Mouse (Mus musculus) midbrain, embryonic 13.5 days (tissue): ENCODE data around the gene AF067063. TPM values are rescaled to one million over a fixed set of nuclear protein-coding genes. Genes with fewer than 3 reads are reported as not detected.

ENCODE experiments used
- ATAC-seq: fragments of 200-750 bp; cut with Nextera tagmentation; 2 replicates; pipeline ENCODE4 v1.8.0; 2017; ENCODE audit warnings: mild to moderate bottlenecking, moderate TSS enrichment, moderate library complexity
- H3K27ac ChIP-seq: fragments of 300-500 bp; sonication (generic); 2 replicates; pipeline ENCODE4 v1.5.1; 2015; ENCODE audit warnings: inconsistent platforms, mild to moderate bottlenecking, moderate library complexity
- H3K27me3 ChIP-seq: fragments of 300-500 bp; sonication (generic); 2 replicates; pipeline ENCODE4 v1.6.1; 2015; ENCODE audit warnings: mild to moderate bottlenecking, inconsistent platforms
- H3K36me3 ChIP-seq: fragments of 300-500 bp; sonication (generic); 2 replicates; pipeline ENCODE4 v1.6.1; 2015; ENCODE audit warnings: mild to moderate bottlenecking, inconsistent platforms
- H3K4me1 ChIP-seq: fragments of 300-500 bp; sonication (generic); replicated peaks from 2 replicates; pipeline ENCODE4 v1.6.1; 2015; ENCODE audit warnings: inconsistent platforms
- H3K4me2 ChIP-seq: fragments of 300-500 bp; sonication (generic); replicated peaks from 2 replicates; pipeline ENCODE4 v1.6.1; 2015; ENCODE audit warnings: moderate library complexity, mild to moderate bottlenecking, inconsistent platforms
- H3K4me3 ChIP-seq: fragments of 300-500 bp; sonication (generic); replicated peaks from 2 replicates; pipeline ENCODE4 v1.5.1; 2015; ENCODE audit warnings: mild to moderate bottlenecking, inconsistent platforms
- H3K9ac ChIP-seq: fragments of 300-500 bp; sonication (generic); replicated peaks from 2 replicates; pipeline ENCODE4 v1.6.1; 2015; ENCODE audit warnings: mild to moderate bottlenecking, inconsistent platforms
- H3K9me3 ChIP-seq: fragments of 300-500 bp; sonication (generic); 2 replicates; pipeline ENCODE4 v1.6.1; 2016; ENCODE audit warnings: mild to moderate bottlenecking, inconsistent platforms
- WGBS: fragments of 180-500 bp; shearing (Covaris S2); methylation state at CpG from one replicate; pipeline ENCODE4 v1.1.7; 2015; 5-methylcytosine and 5-hydroxymethylcytosine counted together
- polyA plus RNA-seq: library from polyadenylated mRNA; unstranded; fragments of >200 nt; fragmentation: Nextera tagmentation; extraction: Ambion mirVana; gene quantifications from 2 replicates; pipeline ENCODE4 v1.2.1, GENCODE M21; 2015

Gene AF067063
- polyA plus RNA-seq, 1 experiment from 2014 or later, result not detected

DNA sequence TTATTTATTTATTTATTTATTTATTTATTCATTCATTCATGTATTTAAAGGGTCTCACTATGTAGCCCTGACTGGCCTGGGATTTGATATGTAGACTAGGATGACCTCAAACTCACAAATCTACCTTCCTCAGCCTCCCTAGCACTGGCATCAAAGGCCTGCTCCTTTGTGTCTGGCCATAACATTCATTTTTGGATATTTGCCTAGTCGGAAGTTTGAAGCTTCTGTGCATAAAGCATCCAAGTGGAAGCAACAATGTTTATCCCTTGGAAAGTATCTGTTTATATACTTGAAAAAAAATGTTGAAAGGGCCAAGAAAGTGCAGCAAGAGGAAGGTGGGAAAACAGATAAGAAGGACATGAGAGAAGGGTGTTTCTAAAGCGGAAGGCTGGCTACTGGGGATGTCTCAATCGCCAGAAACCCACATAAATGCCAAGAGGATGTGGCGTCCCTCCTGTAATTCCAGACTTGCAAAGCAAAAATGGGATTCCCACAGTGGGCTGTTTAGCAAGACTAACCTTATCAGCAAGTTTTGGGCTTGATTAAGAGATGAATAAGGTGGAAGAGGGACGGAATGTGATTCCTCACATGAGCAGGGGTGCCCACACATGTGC, 37.1 kb downstream of the AF067063 start:
- H3K9ac ChIP-seq, result no peak overlapping the region
- no peak overlapping the region for H3K4me2 ChIP-seq
- H3K4me3 ChIP-seq, result no peak overlapping the region
- H3K27me3 ChIP-seq, result no peaks in the 10 kb centered on the region
- no peak overlapping the region for H3K27ac ChIP-seq
- WGBS, result 91% methylated on average over 5 of the region's 5 CpGs
- H3K36me3 ChIP-seq, result peaks cover 7% of the 10 kb centered on the region; the same call in 1 of the 2 replicates
- no peak for ATAC-seq
- no peaks in the 10 kb centered on the region for H3K9me3 ChIP-seq
- peaks cover 20% of the 10 kb centered on the region for H3K4me1 ChIP-seq

- H3K9me3 ChIP-seq, result no peaks in the 10 kb centered on the region
- H3K4me2 ChIP-seq, result peak overlapping the region; percentile 67
- peak; percentile 18; the same call in 1 of the 2 replicates for ATAC-seq
- 5% methylated on average over 18 of the region's 18 CpGs for WGBS
- H3K36me3 ChIP-seq, result peaks cover 16% of the 10 kb centered on the region
- peak overlapping the region; percentile 96 for H3K27ac ChIP-seq
- peak overlapping the region; percentile 83 for H3K4me3 ChIP-seq
- peak overlapping the region; percentile 94 for H3K9ac ChIP-seq
- H3K27me3 ChIP-seq, result no peaks in the 10 kb centered on the region
- H3K4me1 ChIP-seq, result peaks cover 24% of the 10 kb centered on the region
Measured at GRCm38 (mm10) chr13:119791580-119792135, 38.4 kb downstream of the AF067063 start.

DNA sequence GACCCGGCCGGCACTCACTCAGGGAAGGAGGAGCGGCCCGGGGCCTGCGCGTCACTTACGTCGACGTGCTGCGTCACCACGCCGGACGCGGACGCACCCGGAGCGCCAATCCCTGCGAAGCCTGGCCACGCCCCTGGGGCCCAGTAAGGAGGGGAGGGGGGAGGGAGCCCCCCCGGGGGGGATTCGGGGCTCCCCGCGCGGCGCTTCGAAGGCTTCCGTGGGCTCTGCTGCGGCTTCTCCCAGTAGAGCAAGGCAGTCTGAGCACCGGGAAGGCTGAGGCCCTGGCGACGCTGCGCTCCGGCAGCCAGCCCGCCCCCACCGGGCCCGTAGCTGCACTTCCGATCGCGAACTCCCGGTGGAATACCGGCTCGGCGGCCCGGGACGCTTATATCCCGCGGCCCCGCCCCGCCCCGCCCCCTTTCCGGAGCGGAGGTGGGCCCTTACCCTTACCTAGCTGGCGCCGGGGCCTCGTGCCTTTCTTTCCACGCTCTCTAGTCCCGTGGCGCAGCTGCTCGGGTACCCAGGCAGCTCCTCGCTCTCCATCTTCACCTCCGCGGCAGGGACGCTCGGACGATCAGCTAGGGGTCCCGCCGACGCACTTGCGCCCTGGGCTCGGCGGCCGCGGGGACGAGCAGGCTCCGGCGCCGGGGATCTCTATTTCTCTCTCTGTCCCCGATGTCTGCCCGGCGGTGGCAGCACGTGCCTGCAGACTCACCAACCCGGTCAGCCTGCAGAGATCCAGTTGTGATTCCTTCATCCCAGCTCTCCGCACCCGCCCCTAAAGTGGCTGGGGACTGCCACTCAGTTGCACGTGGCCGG, 39.0 kb downstream of the AF067063 start, which contains the start of gene Zfp131:
TSS of gene Zfp131 (minus strand) at position 129 of the 819 bp plus-strand sequence.
- peaks cover 20% of the 10 kb centered on the region for H3K36me3 ChIP-seq
- peak within 1 kb of the TSS; percentile 83 for H3K4me3 ChIP-seq
- H3K4me1 ChIP-seq, result peaks cover 28% of the 10 kb centered on the region
- H3K27me3 ChIP-seq, result no peaks in the 10 kb centered on the region
- under 1% methylated on average over 52 of the region's 86 CpGs for WGBS
- H3K9me3 ChIP-seq, result no peaks in the 10 kb centered on the region
- H3K27ac ChIP-seq, result peak within 1 kb of the TSS; percentile 96
- H3K9ac ChIP-seq, result peak within 1 kb of the TSS; percentile 94
- peak within 1 kb of the TSS; percentile 67 for H3K4me2 ChIP-seq
- peak; percentile 95 for ATAC-seq

- WGBS, result under 1% methylated on average over 51 of the region's 66 CpGs
- Histone ChIP-seq H3K4me2 (peak overlapping the region; percentile 56), H3K27ac (peak overlapping the region; percentile 96), H3K9me3 (no peaks in the 10 kb centered on the region), H3K4me1 (peaks cover 29% of the 10 kb centered on the region), H3K4me3 (peak overlapping the region; percentile 83), H3K9ac (peak overlapping the region; percentile 94), H3K36me3 (peaks cover 27% of the 10 kb centered on the region), H3K27me3 (no peaks in the 10 kb centered on the region)
- peak; percentile 79 for ATAC-seq
Measured at GRCm38 (mm10) chr13:119789851-119790717, 39.9 kb downstream of the AF067063 start.

DNA sequence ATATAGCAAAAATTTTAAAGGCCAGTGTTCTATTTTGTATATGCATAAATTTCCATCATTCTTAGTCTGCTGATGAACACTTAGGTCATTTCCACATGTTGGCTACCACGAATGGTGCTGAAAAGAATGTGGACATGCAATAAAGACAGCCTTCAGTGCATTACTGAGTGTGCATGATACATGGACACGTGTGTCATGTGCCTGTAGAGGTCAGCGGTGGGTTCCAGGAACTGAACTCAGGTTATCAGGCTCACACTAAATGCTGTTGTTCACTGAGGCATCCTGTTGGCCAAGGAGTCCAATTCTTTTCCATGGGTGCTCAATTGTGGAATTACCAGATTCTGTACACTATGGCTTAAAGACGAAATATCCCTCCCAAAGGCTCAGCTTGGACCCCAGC, 46.4 kb downstream of the AF067063 start:
- Histone ChIP-seq H3K4me2 (no peak overlapping the region), H3K36me3 (peaks cover 77% of the 10 kb centered on the region), H3K4me3 (no peak overlapping the region), H3K27me3 (no peaks in the 10 kb centered on the region), H3K9ac (no peak overlapping the region), H3K9me3 (no peaks in the 10 kb centered on the region), H3K4me1 (peaks cover 12% of the 10 kb centered on the region), H3K27ac (no peak overlapping the region)
- ATAC-seq, result no peak
- WGBS, result 88% methylated on average over 4 of the region's 4 CpGs

Other genes with a start within 250 kb of the AF067063 start
- 0.13 and 0.57 TPM in 2 replicates for gene Ccl28, start 206.4 kb downstream of the AF067063 start, polyA plus RNA-seq
- gene Hmgcs1, start 139.8 kb downstream of the AF067063 start, polyA plus RNA-seq, result 455 and 504 TPM in 2 replicates
- gene Nim1k, start 74.3 kb downstream of the AF067063 start, polyA plus RNA-seq, result 2.9 and 3.1 TPM in 2 replicates
- 42.8 and 43.8 TPM in 2 replicates for gene Zfp131, start 39.3 kb downstream of the AF067063 start, polyA plus RNA-seq
- gene D13Ertd608e, start 5.8 kb upstream of the AF067063 start, polyA plus RNA-seq, result not detected in 2 replicates
- not detected in 2 replicates for gene Tcstv1, start 64.6 kb upstream of the AF067063 start, polyA plus RNA-seq
- not detected in 2 replicates for gene Gm21761, start 99.1 kb upstream of the AF067063 start, polyA plus RNA-seq
- not detected in 2 replicates for gene B020031M17Rik, start 120.6 kb upstream of the AF067063 start, polyA plus RNA-seq
- not detected in 2 replicates for gene Gm36079, start 196.8 kb upstream of the AF067063 start, polyA plus RNA-seq
- gene Gm21188, start 222.0 kb upstream of the AF067063 start, polyA plus RNA-seq, result not detected in 2 replicates